ENCODE assay signal across 9 mouse cellular contexts in the genomic region with DNA sequence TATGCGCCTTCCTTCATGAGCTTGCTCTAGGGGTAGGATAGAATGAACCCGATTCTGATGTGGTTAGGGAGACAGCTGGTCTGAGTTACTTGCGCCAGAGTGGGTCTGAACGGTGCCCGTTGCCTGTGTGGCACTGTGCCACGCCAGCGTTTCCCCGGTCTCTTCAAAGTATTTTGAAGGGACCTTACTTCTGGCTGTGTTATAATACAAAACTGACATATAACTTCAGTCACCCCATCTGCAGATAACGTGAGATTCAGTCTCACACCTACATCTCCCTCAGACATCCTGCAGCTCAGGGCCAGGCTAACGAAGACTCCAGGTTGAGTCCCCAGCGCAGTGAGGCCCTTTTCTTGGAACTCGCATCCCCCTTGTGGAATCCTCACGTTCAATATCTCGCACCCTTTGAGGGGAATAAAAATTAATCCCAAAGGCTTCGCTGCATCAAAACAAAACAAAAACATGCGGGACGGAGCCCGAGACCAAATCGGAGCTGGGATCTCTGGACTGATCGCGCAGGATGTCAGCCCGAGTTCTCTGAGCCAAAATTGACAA. TPM values are rescaled to one million over a fixed set of nuclear protein-coding genes. Genes with fewer than 3 reads are reported as not detected.
A peak's percentile ranks its signal among the peaks of the same experiment; 100 is the strongest.
DNase-seq lines count a peak whose midpoint lies in the region; ATAC-seq lines count a peak whose summit lies in the region.
"Had no signal": no experiment of that assay in that cellular context is flagged by ENCODE, and none has a peak within 500 bp of the region (broad histone marks: within the 10 kb centered on the region; RNA-seq: fewer than 3 reads in every experiment).

No protein-coding gene starts in this region.

- H3K27me3 ChIP-seq in kidney, embryonic 16.5 days (ENCODE audit: insufficient read depth, low read length), result peaks cover 88% of the 10 kb centered on the region
- peaks cover 67% of the 10 kb centered on the region for H3K27me3 ChIP-seq in hindbrain, embryonic 15.5 days
- H3K27me3 ChIP-seq in neural tube, embryonic 14.5 days (ENCODE audit: control insufficient read depth, insufficient read depth, low read length), result peaks cover 43% of the 10 kb centered on the region

- 1% methylated on average over 22 of the region's 22 CpGs for whole genome bisulfite sequencing in kidney, embryonic 16.5 days
- WGBS in hindbrain, embryonic 15.5 days, result under 1% methylated on average over 22 of the region's 22 CpGs
- WGBS in neural tube, embryonic 14.5 days, result under 1% methylated on average over 22 of the region's 22 CpGs

- intact Hi-C loops in gastrocnemius, postnatal 14 days (cut with DNase I; ENCODE audit: low total_unique reads), result no loop called here

- peak overlapping the region; percentile 50 for H3K4me3 ChIP-seq in kidney, embryonic 16.5 days (ENCODE audit: low read length)
- H3K4me3 ChIP-seq in hindbrain, embryonic 15.5 days, result peak overlapping the region; percentile 13; the same call in 1 of the 2 replicates
- H3K4me3 ChIP-seq in neural tube, embryonic 14.5 days (ENCODE audit: low read depth, low read length), result no peak overlapping the region
- H3K4me3 ChIP-seq: liver, embryonic 15.5 days had no signal

- H3K27ac ChIP-seq in kidney, embryonic 16.5 days (ENCODE audit: low read length), result no peak overlapping the region
- H3K27ac ChIP-seq in hindbrain, embryonic 15.5 days (replicated peaks), result no peak overlapping the region
- H3K27ac ChIP-seq in neural tube, embryonic 14.5 days (ENCODE audit: low read depth, low read length), result no peak overlapping the region
- H3K27ac ChIP-seq: liver, embryonic 15.5 days had no signal

- H3K9me3 ChIP-seq in kidney, embryonic 16.5 days (ENCODE audit: low read length), result no peaks in the 10 kb centered on the region
- H3K9me3 ChIP-seq in hindbrain, embryonic 15.5 days, result no peaks in the 10 kb centered on the region
- no peaks in the 10 kb centered on the region for H3K9me3 ChIP-seq in neural tube, embryonic 14.5 days (ENCODE audit: control insufficient read depth, low read length)
- H3K9me3 ChIP-seq: liver, embryonic 15.5 days had no signal

- H3K9ac ChIP-seq in kidney, embryonic 16.5 days (replicated peaks; ENCODE audit: low read length), result no peak overlapping the region
- H3K9ac ChIP-seq in hindbrain, embryonic 15.5 days, result no peak overlapping the region
- no peak overlapping the region for H3K9ac ChIP-seq in neural tube, embryonic 14.5 days (replicated peaks; ENCODE audit: low read depth, low read length)
- H3K9ac ChIP-seq: liver, embryonic 15.5 days had no signal

- ATAC-seq in kidney, embryonic 16.5 days (ENCODE audit: low FRiP score, low TSS enrichment), result no peak
- ATAC-seq in hindbrain, embryonic 15.5 days (ENCODE audit: low FRiP score, low read depth), result peak; percentile 19; the same call in 1 of the 2 replicates
- no peak for ATAC-seq in neural tube, embryonic 14.5 days (ENCODE audit: low read depth)
- ATAC-seq in erythroblast, adult 5-6 weeks (replicated peaks; ENCODE audit: low FRiP score, poor library complexity, severe bottlenecking), result no peak

- DNase-seq in kidney, postnatal 36 days, result no peak
- DNase-seq in cerebellum, postnatal 25 days, result peak; percentile 58 to 69
- DNase-seq in gastrocnemius, adult 8-10 months (ENCODE audit: low spot score in 2 of 2), result no peak
- DNase-seq in gastrocnemius, postnatal 14 days, result no peak

- peaks cover 27% of the 10 kb centered on the region for H3K4me1 ChIP-seq in kidney, embryonic 16.5 days (ENCODE audit: insufficient read depth, low read length)
- H3K4me1 ChIP-seq in hindbrain, embryonic 15.5 days (replicated peaks), result peaks cover 30% of the 10 kb centered on the region
- peaks cover 13% of the 10 kb centered on the region for H3K4me1 ChIP-seq in neural tube, embryonic 14.5 days (ENCODE audit: control insufficient read depth, insufficient read depth, low read length)

- peak overlapping the region; percentile 74; the same call in 1 of the 2 replicates for H3K4me2 ChIP-seq in kidney, embryonic 16.5 days (replicated peaks; ENCODE audit: low read depth, low read length)
- H3K4me2 ChIP-seq in hindbrain, embryonic 15.5 days, result peak overlapping the region; percentile 54
- H3K4me2 ChIP-seq in neural tube, embryonic 14.5 days (ENCODE audit: low read depth, low read length), result peak overlapping the region; percentile 24; the same call in 1 of the 2 replicates

- no peaks in the 10 kb centered on the region for H3K36me3 ChIP-seq in kidney, embryonic 16.5 days (ENCODE audit: insufficient read depth, low read length)
- H3K36me3 ChIP-seq in hindbrain, embryonic 15.5 days, result no peaks in the 10 kb centered on the region
- H3K36me3 ChIP-seq in neural tube, embryonic 14.5 days (ENCODE audit: control insufficient read depth, insufficient read depth, low read length), result no peaks in the 10 kb centered on the region
- H3K36me3 ChIP-seq: liver, embryonic 15.5 days had no signal

RNA-seq across cellular contexts. Expression of gene Eomes, which starts 1.7 kb away (rescaled TPM):
- 0.06 TPM in 1 of 2 replicates, not detected in the other for polyA plus RNA-seq in kidney, embryonic 16.5 days (2015; fragmentation: Nextera tagmentation; extraction: Ambion mirVana)
- 1.7 and 2.3 TPM in 2 replicates for polyA plus RNA-seq in hindbrain, embryonic 15.5 days (2015; fragmentation: Nextera tagmentation; extraction: Ambion mirVana)
- polyA plus RNA-seq in neural tube, embryonic 14.5 days (2014; fragmentation: Nextera tagmentation; extraction: Ambion mirVana), result not detected in 2 replicates
- not detected for total RNA-seq in gastrocnemius, adult 8-10 months (2022)
- not detected in 2 replicates for total RNA-seq in erythroblast, adult 5-6 weeks (2015; ENCODE audit: low replicate concordance)
- not detected in 2 replicates for total RNA-seq in erythroblast, adult 5-6 weeks (2017; ENCODE audit: low replicate concordance)
- total RNA-seq in gastrocnemius, postnatal 14 days (2021), result not detected
- polyA plus RNA-seq: liver, embryonic 15.5 days had no signal

RNA-seq across cellular contexts. Expression of gene Golga4, which starts 29.8 kb away (rescaled TPM):
- 55.1 and 63.6 TPM in 2 replicates for polyA plus RNA-seq in kidney, embryonic 16.5 days (2015; fragmentation: Nextera tagmentation; extraction: Ambion mirVana)
- polyA plus RNA-seq in hindbrain, embryonic 15.5 days (2015; fragmentation: Nextera tagmentation; extraction: Ambion mirVana), result 46.2 and 48.6 TPM in 2 replicates
- 53.8 and 59.1 TPM in 2 replicates for polyA plus RNA-seq in neural tube, embryonic 14.5 days (2014; fragmentation: Nextera tagmentation; extraction: Ambion mirVana)
- total RNA-seq in gastrocnemius, adult 8-10 months (2022), result 100 to 1,000 TPM; 399 to 503 (median 431) TPM
- 15.3 and 19.2 TPM in 2 replicates for total RNA-seq in erythroblast, adult 5-6 weeks (2015; ENCODE audit: low replicate concordance)
- total RNA-seq in erythroblast, adult 5-6 weeks (2017; ENCODE audit: low replicate concordance), result 20.0 and 24.5 TPM in 2 replicates
- total RNA-seq in gastrocnemius, postnatal 14 days (2021), result 100 to 1,000 TPM; 157 TPM

Comparison
In these comparisons a context has a peak if more than half of its experiments do, and no peak if none do; other contexts are left out.
1. H3K4me2 ChIP-seq: peak in every context shown above with its lines; median percentile 74 in kidney, embryonic 16.5 days; 54 in hindbrain, embryonic 15.5 days; 24 in neural tube, embryonic 14.5 days.
2. DNase-seq: peak in cerebellum, postnatal 25 days (2 of 2); none in kidney, postnatal 36 days (0 of 2), gastrocnemius, adult 8-10 months (0 of 2) and gastrocnemius, postnatal 14 days (single experiment).
3. RNA of gene Golga4, which starts 29.8 kb away (total RNA-seq): 399 to 503 TPM in gastrocnemius, adult 8-10 months and 157 TPM in gastrocnemius, postnatal 14 days; 15.3 to 24.5 TPM in erythroblast, adult 5-6 weeks; every median in the first group is over 4 times any median in the second.